Mouse (Mus musculus): ENCODE data around the gene Cyp3a13. TPM values are rescaled to one million over a fixed set of nuclear protein-coding genes. Genes with fewer than 3 reads are reported as not detected.
A peak's percentile ranks its signal among the peaks of the same experiment; 100 is the strongest.
"Not testable (repeated sequence)": the region's sequence is repeated elsewhere in the genome, so short reads cannot be mapped to it uniquely, and the experiment has no call there.

The Cyp3a13 gene
- polyA plus RNA-seq, 1 experiment, result not detected

DNA sequence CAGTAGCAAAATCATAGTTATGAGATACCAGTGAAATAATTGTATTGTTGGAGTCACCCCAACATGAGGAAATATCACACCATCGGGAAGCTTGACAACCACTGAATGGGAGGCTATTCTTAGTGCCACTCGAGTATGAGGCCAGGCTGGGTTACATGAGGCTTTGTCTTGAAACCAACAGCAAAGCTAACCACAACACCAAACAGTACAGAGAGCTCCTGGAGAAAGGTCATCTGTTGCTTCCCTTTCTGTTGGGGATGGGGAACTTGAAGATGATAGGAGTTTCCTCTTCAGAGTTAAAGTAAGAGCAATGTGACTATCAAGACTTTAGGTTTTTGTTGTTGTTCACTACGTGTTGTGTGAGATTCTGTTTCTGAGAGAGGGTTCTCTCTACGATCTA, 38.5 kb downstream of the Cyp3a13 start:
- no peak for TF ChIP-seq CTCF (IDR thresholded peaks at IDR 0.05; ENCODE audit: low read depth, low read length)
- no peak for TF ChIP-seq POLR2A (IDR thresholded peaks at IDR 0.05; ENCODE audit: borderline replicate concordance, low read depth, low read length)
- Histone ChIP-seq H3K27ac (ENCODE audit: insufficient read depth, low read depth, low read length) (peak overlapping the region; percentile 78), H3K4me3 (ENCODE audit: insufficient read depth, low read length) (no peak overlapping the region), H3K4me1 (ENCODE audit: control insufficient read depth, insufficient read depth, low read length) (peaks cover 42% of the 10 kb centered on the region)

DNA sequence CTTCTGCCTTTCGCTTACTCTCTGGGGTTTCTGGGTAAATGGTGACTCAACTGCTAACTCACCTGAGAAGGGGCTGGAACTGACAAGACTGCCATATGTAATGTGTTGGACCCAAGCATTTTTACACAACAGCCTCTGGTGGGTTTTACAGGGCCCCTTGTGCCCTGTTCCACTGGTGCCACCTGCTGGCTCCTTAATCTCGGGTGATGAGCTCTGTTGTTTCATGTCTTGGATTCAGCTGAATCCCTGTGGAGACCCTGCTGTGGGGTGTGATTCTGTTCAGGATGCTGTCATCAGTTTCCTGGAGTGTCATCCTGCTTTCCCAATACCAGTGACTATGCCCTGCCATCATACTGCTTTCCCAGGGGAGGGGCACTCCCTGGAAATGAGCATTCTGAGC, 43.6 kb downstream of the Cyp3a13 start:
- H3K27ac ChIP-seq (ENCODE audit: insufficient read depth, low read depth, low read length), result no peak overlapping the region

DNA sequence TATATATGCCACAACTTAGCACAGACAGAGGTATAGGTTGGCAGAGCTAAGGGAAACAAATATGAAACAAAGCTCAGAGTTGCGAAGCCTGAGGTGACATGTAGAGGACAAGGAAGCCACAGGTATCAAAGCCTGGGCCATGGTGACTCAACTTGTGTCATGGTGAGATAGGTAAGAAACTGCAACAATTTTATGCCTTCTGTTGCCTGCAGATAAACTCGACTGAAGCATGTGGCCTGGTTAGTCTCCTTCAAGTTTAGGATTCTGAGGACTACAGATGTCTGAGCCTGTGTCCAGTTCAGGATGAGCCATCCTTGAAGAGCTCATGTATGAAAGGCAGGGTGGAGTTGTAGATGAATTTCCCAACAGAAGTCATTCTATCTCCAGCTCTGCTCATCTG, 46.4 kb downstream of the Cyp3a13 start:
- Histone ChIP-seq H3K4me1 (ENCODE audit: control insufficient read depth, insufficient read depth, low read length) (peaks cover 28% of the 10 kb centered on the region), H3K27ac (ENCODE audit: insufficient read depth, low read depth, low read length) (no peak overlapping the region), H3K4me3 (ENCODE audit: insufficient read depth, low read length) (no peak overlapping the region)
- TF ChIP-seq POLR2A (IDR thresholded peaks at IDR 0.05; ENCODE audit: borderline replicate concordance, low read depth, low read length) (no peak), CTCF (IDR thresholded peaks at IDR 0.05; ENCODE audit: low read depth, low read length) (no peak)

More for the DNA sequence above, 43.6 kb downstream of the Cyp3a13 start:
- H3K4me3 ChIP-seq (ENCODE audit: insufficient read depth, low read length), result no peak overlapping the region
- peak; percentile 96 for TF ChIP-seq CTCF (IDR thresholded peaks at IDR 0.05; ENCODE audit: low read depth, low read length)
- TF ChIP-seq POLR2A (IDR thresholded peaks at IDR 0.05; ENCODE audit: borderline replicate concordance, low read depth, low read length), result no peak
- H3K4me1 ChIP-seq (ENCODE audit: control insufficient read depth, insufficient read depth, low read length), result peaks cover 24% of the 10 kb centered on the region

DNA sequence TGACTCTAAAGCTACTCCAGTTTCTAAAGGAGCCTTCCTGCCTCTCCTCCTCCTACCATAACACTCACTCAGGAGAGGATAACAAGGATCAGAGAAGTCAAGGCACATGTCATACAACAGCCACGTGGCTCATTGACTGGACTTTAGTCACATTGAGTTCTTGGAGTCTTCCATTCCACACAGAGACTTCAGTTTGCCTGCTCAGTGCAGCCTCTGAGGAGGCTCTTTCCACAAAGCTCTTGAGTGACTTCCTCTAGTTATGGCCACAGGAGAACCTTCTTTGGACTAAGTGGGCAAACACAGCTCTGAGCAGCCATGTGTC, 49.1 kb downstream of the Cyp3a13 start:
- Histone ChIP-seq H3K27ac (ENCODE audit: insufficient read depth, low read depth, low read length) (peak overlapping the region; percentile 43), H3K4me1 (ENCODE audit: control insufficient read depth, insufficient read depth, low read length) (peaks cover 30% of the 10 kb centered on the region)
- not testable (repeated sequence) for H3K4me3 ChIP-seq (ENCODE audit: insufficient read depth, low read length)

DNA sequence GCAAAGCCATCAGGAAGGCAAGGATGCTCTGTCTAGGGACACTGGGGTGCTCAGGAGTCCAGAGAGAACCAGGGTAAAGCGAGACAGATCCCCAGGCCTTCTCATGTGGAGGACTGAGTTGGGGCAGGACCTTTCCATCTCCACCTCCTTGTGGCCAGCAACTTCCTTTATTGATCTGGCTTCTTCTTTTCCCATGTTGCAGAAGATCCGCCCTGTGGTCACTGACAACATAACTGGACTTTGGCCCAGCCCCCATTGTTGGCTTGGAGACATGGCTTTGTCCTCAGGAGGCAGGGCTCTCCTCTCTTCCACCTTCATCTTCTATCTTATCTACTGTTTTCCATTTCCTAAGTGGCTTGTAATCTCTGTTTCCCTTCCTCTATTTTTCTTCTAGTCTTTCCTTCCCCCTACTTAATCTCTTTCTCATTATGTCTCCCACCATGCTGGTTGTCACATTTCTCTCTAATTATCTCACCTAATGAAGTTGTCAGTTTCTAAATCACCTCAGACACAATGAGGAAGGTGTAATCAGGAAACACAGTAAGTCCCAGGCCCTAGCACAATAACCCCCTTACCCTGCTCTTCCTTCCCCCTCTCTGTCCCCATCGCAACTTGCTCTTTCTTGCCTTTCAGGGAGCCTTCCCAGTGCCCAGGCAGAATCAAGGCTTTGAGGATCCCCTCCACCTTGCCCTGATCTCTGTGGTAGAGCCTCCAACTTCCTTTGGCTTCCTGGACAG, 49.6 kb downstream of the Cyp3a13 start, which contains the start of gene Pilrb2:
Gene Pilrb2 (minus strand): TSS at position 172 of the 737 bp plus-strand sequence.
- Histone ChIP-seq H3K4me1 (ENCODE audit: control insufficient read depth, insufficient read depth, low read length) (peaks cover 25% of the 10 kb centered on the region), H3K4me3 (ENCODE audit: insufficient read depth, low read length) (peak within 1 kb of the TSS; percentile 51), H3K27ac (ENCODE audit: insufficient read depth, low read depth, low read length) (peak within 1 kb of the TSS; percentile 74)

DNA sequence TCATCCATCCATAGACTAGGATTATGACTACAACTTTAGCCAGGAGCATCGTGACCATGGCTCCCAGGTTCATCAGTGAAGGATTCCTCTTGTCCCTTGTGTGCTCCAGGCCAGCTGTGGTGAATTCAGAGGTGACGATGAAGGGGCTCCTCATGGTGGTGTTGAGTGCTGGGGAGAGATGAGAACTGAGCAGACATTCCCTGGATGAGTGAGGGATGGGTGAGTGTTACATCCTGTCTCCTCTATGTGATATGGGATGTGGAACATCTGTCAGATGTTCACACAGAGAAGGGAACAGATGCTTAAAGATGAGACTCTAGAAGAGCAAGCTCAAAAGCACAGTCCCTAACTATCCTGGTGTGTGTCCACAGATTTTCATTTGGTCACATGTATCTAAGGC, 52.8 kb downstream of the Cyp3a13 start:
- not testable (repeated sequence) for H3K27ac ChIP-seq (ENCODE audit: insufficient read depth, low read depth, low read length); H3K4me3 ChIP-seq (ENCODE audit: insufficient read depth, low read length)
- peaks cover 32% of the 10 kb centered on the region for H3K4me1 ChIP-seq (ENCODE audit: control insufficient read depth, insufficient read depth, low read length)

DNA sequence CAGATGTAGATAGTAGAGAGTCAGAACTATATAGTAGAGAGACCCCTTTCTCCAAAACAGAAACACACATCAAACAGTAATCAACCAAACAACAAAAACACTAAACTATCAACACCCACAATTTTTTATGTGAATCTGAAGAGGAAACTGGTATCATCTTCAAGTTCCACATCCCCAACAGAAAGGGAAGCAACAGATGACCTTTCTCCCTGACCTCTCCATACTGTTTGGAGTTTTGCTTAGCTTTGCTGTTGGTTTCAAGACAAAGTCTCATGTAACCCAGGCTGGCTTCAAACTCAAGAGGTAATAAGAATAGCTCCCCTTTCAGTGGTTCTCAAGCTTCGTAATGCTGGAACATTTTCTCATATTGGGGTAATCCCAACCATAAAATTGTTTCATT, 57.4 kb downstream of the Cyp3a13 start:
- peaks cover 17% of the 10 kb centered on the region for H3K4me1 ChIP-seq (ENCODE audit: control insufficient read depth, insufficient read depth, low read length)
- H3K4me3 ChIP-seq (ENCODE audit: insufficient read depth, low read length); H3K27ac ChIP-seq (ENCODE audit: insufficient read depth, low read depth, low read length): not testable (repeated sequence)

DNA sequence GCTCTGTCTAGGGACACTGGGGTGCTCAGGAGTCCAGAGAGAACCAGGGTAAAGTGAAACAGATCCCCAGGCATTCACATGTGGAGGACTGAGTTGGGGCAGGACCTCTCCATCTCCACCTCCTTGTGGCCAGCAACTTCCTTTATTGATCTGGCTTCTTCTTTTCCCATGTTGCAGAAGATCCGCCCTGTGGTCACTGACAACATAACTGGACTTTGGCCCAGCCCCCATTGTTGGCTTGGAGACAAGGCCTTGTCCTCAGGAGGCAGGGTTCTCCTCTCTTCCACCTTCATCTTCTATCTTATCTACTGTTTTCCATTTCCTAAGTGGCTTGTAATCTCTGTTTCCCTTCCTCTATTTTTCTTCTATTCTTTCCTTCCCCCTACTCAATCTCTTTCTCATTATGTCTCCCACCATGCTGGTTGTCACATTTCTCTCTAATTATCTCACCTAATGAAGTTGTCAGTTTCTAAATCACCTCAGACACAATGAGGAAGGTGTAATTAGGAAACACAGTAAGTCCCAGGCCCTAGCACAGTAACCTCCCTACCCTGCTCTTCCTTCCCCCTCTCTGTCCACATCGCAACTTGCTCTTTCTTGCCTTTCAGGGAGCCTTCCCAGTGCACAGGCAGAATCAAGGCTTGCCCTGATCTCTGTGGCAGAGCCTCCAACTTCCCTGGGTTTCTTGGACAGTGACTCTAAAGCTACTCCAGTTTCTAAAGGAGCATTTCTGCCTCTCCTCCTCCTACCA, 63.3 kb downstream of the Cyp3a13 start, which contains the start of gene Pilrb1:
Gene Pilrb1 (minus strand): TSS at position 147 of the 751 bp plus-strand sequence.
- peak within 1 kb of the TSS; percentile 54 for H3K4me3 ChIP-seq (ENCODE audit: insufficient read depth, low read length)
- peaks cover 32% of the 10 kb centered on the region for H3K4me1 ChIP-seq (ENCODE audit: control insufficient read depth, insufficient read depth, low read length)
- peak within 1 kb of the TSS; percentile 61 for H3K27ac ChIP-seq (ENCODE audit: insufficient read depth, low read depth, low read length)

DNA sequence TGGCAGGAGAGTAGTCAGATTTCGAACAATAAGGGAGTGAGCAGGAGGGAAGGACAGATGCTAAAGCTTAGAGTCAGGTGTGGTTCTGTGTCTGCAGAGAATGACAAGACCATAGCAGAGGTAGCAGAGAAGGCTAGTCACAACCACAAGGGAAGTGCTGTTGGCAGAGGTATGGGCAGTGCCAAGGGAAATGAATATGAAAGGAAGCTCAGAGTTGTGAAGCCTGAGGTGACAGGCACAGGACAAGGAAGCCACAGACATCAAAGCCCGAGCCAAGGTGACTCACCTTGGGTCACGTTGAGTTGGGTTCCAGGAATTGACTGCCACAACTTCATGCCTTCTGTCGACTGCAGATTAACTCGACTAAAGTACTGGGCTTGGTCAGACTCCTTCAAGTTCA, 64.5 kb downstream of the Cyp3a13 start:
- Histone ChIP-seq H3K4me1 (ENCODE audit: control insufficient read depth, insufficient read depth, low read length) (peaks cover 29% of the 10 kb centered on the region), H3K4me3 (ENCODE audit: insufficient read depth, low read length) (peak overlapping the region; percentile 19)
- not testable (repeated sequence) for H3K27ac ChIP-seq (ENCODE audit: insufficient read depth, low read depth, low read length)

DNA sequence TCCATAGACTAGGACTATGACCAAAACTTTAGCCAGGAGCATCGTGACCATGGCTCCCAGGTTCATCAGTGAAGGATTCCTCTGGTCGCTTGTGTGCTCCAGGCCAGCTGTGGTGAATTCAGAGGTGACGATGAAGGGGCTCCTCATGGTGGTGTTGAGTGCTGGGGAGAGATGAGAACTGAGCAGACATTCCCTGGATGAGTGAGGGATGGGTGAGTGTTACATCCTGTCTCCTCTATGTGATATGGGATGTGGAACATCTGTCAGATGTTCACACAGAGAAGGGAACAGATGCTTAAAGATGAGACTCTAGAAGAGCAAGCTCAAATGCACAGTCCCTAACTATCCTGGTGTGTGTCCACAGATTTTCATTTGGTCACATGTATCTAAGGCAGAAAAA, 66.5 kb downstream of the Cyp3a13 start:
- not testable (repeated sequence) for H3K4me3 ChIP-seq (ENCODE audit: insufficient read depth, low read length); H3K27ac ChIP-seq (ENCODE audit: insufficient read depth, low read depth, low read length)
- H3K4me1 ChIP-seq (ENCODE audit: control insufficient read depth, insufficient read depth, low read length), result peaks cover 36% of the 10 kb centered on the region

DNA sequence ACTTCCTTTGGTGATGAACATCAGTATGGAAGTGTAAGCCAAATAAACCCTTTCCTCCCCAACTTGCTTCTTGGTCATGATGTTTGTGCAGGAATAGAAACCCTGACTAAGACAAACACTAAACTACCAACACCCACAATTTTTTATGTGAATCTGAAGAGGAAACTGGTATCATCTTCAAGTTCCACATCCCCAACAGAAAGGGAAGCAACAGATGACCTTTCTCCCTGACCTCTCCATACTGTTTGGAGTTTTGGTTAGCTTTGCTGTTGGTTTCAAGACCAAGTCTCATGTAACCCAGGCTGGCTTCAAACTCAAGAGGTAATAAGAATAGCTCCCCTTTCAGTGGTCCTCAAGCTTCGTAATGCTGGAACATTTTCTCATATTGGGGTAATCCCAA, 71.1 kb downstream of the Cyp3a13 start:
- H3K4me3 ChIP-seq (ENCODE audit: insufficient read depth, low read length); H3K27ac ChIP-seq (ENCODE audit: insufficient read depth, low read depth, low read length); H3K4me1 ChIP-seq (ENCODE audit: control insufficient read depth, insufficient read depth, low read length): not testable (repeated sequence)

Other genes starting within 250 kb of the Cyp3a13 start
- 18.1 and 22.5 TPM in 2 replicates for gene Agfg2, start 236.9 kb downstream of the Cyp3a13 start, polyA plus RNA-seq (2012; ENCODE audit: insufficient read depth, insufficient read length, missing spikeins)
- 1.5 and 1.9 TPM in 2 replicates for gene Nyap1, start 180.0 kb downstream of the Cyp3a13 start, polyA plus RNA-seq (2012; ENCODE audit: insufficient read depth, insufficient read length, missing spikeins)
- gene Tsc22d4, start 175.9 kb downstream of the Cyp3a13 start, polyA plus RNA-seq (2012; ENCODE audit: insufficient read depth, insufficient read length, missing spikeins), result 179 and 198 TPM in 2 replicates
- gene Ppp1r35, start 142.8 kb downstream of the Cyp3a13 start, polyA plus RNA-seq (2012; ENCODE audit: insufficient read depth, insufficient read length, missing spikeins), result 28.3 and 36.2 TPM in 2 replicates
- 31.3 and 35.4 TPM in 2 replicates for gene Mepce, start 134.0 kb downstream of the Cyp3a13 start, polyA plus RNA-seq (2012; ENCODE audit: insufficient read depth, insufficient read length, missing spikeins)
- 6.1 TPM in 2 replicates for gene Zcwpw1, start 133.8 kb downstream of the Cyp3a13 start, polyA plus RNA-seq (2012; ENCODE audit: insufficient read depth, insufficient read length, missing spikeins)
- 15.5 and 16.8 TPM in 2 replicates for gene Pilra, start 85.3 kb downstream of the Cyp3a13 start, polyA plus RNA-seq (2012; ENCODE audit: insufficient read depth, insufficient read length, missing spikeins)
- 15.2 and 19.7 TPM in 2 replicates for gene Pilrb1, start 63.5 kb downstream of the Cyp3a13 start, polyA plus RNA-seq (2012; ENCODE audit: insufficient read depth, insufficient read length, missing spikeins)
- 37.4 and 42.3 TPM in 2 replicates for gene Pilrb2, start 49.8 kb downstream of the Cyp3a13 start, polyA plus RNA-seq (2012; ENCODE audit: insufficient read depth, insufficient read length, missing spikeins)
- not detected in 2 replicates for gene Gjc3, start 41.5 kb upstream of the Cyp3a13 start, polyA plus RNA-seq (2012; ENCODE audit: insufficient read depth, insufficient read length, missing spikeins)
- gene Azgp1, start 59.9 kb upstream of the Cyp3a13 start, polyA plus RNA-seq (2012; ENCODE audit: insufficient read depth, insufficient read length, missing spikeins), result not detected in 2 replicates
- not detected in 2 replicates for gene Smok3a, start 99.6 kb upstream of the Cyp3a13 start, polyA plus RNA-seq (2012; ENCODE audit: insufficient read depth, insufficient read length, missing spikeins)
- gene Smok3b, start 99.8 kb upstream of the Cyp3a13 start, polyA plus RNA-seq (2012; ENCODE audit: insufficient read depth, insufficient read length, missing spikeins), result not detected in 2 replicates
- not detected in 2 replicates for gene Smok3c, start 131.6 kb upstream of the Cyp3a13 start, polyA plus RNA-seq (2012; ENCODE audit: insufficient read depth, insufficient read length, missing spikeins)
- gene Zkscan1, start 163.5 kb upstream of the Cyp3a13 start, polyA plus RNA-seq (2012; ENCODE audit: insufficient read depth, insufficient read length, missing spikeins), result 10.5 and 12.0 TPM in 2 replicates
- gene Zscan21, start 195.3 kb upstream of the Cyp3a13 start, polyA plus RNA-seq (2012; ENCODE audit: insufficient read depth, insufficient read length, missing spikeins), result 14.0 and 15.0 TPM in 2 replicates
- 5.8 and 6.8 TPM in 2 replicates for gene Zfp113, start 234.1 kb upstream of the Cyp3a13 start, polyA plus RNA-seq (2012; ENCODE audit: insufficient read depth, insufficient read length, missing spikeins)
- gene Cops6, start 239.5 kb upstream of the Cyp3a13 start, polyA plus RNA-seq (2012; ENCODE audit: insufficient read depth, insufficient read length, missing spikeins), result 77.7 and 82.3 TPM in 2 replicates